Mouse (Mus musculus): ENCODE data around the gene Ddx54. TPM values are rescaled to one million over a fixed set of nuclear protein-coding genes. Genes with fewer than 3 reads are reported as not detected.
A peak's percentile ranks its signal among the peaks of the same experiment; 100 is the strongest.

Ddx54 gene
- total RNA-seq, 2 experiments from 2014 or later: 27.1 to 28.3 TPM

GRCm38 (mm10) chr5:120634131-120634530, 21.6 kb downstream of the Ddx54 start, which contains the start of gene Cfap73:
Gene Cfap73, minus strand, starts transcription at chr5:120634235.
- peak in 1 of 2 experiments; percentile 32 for DNase-seq
- intact Hi-C loops (cut with DNase I): no loop called here

DNA sequence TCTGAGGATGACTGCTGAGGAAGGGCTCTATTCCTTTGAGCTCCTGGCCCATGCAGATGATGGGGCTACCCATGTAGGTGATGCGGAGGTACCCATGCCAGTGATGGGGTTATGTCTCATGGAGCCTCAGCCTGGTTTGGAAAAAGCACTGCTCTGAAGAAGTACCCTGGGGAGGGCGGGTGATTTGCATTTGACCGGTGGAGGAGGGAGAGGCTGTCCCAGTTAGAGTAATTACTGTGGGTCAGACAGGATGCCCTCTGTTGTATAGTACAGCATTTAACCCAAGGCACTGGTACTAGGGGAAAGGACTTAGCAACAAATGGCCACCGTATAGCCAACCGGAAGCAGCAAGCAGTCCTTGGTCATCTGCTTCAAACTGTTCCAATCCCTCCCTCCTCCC, 22.3 kb downstream of the Ddx54 start:
- no peak for DNase-seq
- intact Hi-C loops (cut with DNase I): no loop called here

GRCm38 (mm10) chr5:120635633-120636032, 23.1 kb downstream of the Ddx54 start:
- intact Hi-C loops (cut with DNase I): no loop called here
- DNase-seq: no peak

- intact Hi-C loops (cut with DNase I): no loop called here
- no peak for DNase-seq
Measured at GRCm38 (mm10) chr5:120640094-120640493, 27.6 kb downstream of the Ddx54 start.

DNA sequence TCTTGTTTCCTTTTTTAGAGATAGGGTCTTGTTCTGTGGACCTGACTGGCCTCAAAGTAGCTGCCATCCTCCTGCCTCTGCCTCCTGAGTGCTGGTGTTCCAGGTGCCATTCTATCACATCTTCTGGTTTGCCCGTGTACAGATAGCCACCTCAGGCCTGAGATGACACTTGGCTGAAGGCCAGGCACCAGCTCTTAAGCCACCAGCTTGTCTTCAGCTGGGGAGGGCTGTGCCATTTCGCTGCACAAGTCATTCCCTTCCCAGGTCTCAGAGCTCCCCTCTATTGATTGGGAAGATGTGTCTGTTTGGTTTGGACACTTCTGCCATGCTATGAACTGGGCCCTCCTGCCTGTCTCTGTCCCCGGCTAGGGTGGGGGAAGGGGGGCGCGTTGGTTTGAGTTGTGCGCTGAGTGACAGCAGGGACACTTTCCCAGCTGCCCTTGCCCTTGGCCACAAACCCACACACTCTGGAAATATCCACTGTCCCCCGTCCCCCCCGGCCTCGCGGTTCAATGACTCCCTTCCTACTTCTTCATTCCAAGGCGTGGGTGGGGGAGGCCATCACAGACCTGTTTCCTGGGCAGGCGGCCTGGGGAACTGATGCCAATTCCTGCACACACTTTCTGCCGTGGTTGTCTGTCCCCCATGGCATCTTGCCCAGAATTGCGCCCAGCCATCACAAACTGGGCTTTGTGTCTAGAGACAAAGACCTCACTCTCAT, 31.0 kb downstream of the Ddx54 start:
- peak in 1 of 2 experiments; percentile 34 for DNase-seq
- intact Hi-C loops (cut with DNase I): no loop called here

GRCm38 (mm10) chr5:120644227-120644626, 31.7 kb downstream of the Ddx54 start:
- intact Hi-C loops (cut with DNase I): no loop called here
- no peak for DNase-seq

- intact Hi-C loops (cut with DNase I): no loop called here
- DNase-seq: peak in 1 of 2 experiments; percentile 27
Measured at GRCm38 (mm10) chr5:120645851-120646250, 33.3 kb downstream of the Ddx54 start.

GRCm38 (mm10) chr5:120647361-120647760, 34.8 kb downstream of the Ddx54 start:
- DNase-seq: no peak
- intact Hi-C loops (cut with DNase I): no loop called here

- DNase-seq: no peak
- intact Hi-C loops (cut with DNase I): no loop called here
Measured at GRCm38 (mm10) chr5:120647814-120648491, 35.4 kb downstream of the Ddx54 start.

- peak; percentile 44 to 51 for DNase-seq
- intact Hi-C loops (cut with DNase I): no loop called here
Measured at GRCm38 (mm10) chr5:120648569-120649373, 36.2 kb downstream of the Ddx54 start, which contains the start of gene Rasal1. Gene Rasal1, plus strand, starts transcription at chr5:120648812.

- no peak for DNase-seq
- intact Hi-C loops (cut with DNase I): no loop called here
Measured at GRCm38 (mm10) chr5:120649374-120649933, 36.9 kb downstream of the Ddx54 start.

DNA sequence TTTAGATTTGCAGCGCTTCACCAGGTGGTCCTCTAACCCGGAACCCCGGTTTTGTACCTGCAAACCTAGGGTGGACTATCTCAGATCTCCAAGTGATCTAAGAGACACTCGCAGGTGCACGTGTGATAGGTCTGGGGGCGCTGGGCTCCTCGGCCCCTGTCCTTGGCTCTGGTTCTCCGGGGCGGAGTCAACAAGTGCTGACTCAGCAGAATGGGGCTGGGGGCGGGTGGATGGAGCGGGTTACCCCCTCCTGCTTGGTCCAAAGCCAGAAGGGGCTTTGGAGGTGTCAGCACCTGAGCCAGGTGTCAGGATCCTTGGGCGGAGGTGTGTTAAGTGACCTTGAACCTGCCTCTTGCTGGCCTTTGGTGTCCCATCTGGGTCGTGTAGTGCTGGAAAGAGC, 37.4 kb downstream of the Ddx54 start:
- DNase-seq: no peak
- intact Hi-C loops (cut with DNase I): no loop called here

DNA sequence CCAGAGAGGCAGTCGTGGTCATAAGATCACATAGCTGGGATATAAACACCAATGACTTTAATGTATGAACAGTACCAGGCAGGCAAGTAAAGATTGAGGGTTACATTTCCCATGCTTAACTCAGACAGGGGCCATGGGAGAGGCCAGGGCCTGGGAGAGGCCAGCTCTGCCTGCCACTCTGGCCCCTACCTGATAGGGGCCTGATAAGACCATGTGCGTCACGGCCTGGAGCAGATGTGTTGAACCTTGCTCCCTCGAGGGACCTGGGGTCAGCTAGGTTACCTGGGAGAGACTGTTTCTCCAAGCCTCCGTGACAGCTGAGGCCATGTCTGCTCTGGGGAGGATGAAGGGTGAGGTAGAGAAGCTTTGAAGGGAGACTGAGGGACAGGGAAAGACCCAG, 38.7 kb downstream of the Ddx54 start:
- no peak for DNase-seq
- intact Hi-C loops (cut with DNase I): no loop called here

GRCm38 (mm10) chr5:120652915-120653701, 40.6 kb downstream of the Ddx54 start:
- intact Hi-C loops (cut with DNase I): no loop called here
- no peak for DNase-seq

DNA sequence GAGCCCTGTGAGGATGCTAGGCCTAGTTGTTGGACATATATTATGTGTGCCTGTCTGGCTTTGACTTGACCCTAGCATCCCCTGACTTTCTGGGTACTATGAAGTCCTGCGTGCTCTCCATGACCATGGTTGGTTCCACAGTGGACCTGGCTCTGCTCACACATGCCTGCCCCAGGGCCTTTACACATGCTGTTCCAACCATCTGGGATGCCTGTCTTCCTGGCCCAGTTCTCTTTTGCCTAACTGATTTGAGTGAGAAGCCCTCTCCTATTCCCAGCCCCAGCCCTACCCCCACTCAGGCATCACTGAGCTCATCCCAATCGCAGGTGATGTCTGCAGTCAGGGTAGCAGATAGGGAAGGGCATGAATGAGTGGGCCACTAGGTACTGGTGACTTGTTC, 41.3 kb downstream of the Ddx54 start:
- intact Hi-C loops (cut with DNase I): no loop called here
- DNase-seq: no peak

DNA sequence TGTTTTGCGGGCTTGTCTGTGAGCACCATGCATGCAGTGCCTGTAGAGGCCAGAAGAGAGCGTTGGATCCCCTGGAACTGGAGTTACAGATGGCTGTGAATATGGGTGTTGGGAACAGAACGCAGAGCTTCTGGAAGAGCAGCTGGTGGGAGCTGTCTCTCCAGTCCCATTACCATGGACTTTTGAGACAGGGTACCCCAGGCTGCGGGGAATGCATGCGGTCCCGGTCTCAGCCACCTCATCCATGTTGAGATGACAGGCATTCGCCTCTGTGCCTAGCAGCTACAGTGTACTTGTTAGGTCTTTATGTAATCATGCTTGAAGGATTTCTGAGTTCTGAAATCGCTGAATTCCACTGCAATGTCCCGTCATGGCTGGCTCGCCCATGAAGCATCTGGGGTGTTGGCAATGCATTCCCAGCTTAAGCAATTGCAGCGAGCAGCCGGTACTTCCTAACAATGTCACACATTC, 43.8 kb downstream of the Ddx54 start:
- peak; percentile 27 to 55 for DNase-seq
- intact Hi-C loops (cut with DNase I): no loop called here

DNA sequence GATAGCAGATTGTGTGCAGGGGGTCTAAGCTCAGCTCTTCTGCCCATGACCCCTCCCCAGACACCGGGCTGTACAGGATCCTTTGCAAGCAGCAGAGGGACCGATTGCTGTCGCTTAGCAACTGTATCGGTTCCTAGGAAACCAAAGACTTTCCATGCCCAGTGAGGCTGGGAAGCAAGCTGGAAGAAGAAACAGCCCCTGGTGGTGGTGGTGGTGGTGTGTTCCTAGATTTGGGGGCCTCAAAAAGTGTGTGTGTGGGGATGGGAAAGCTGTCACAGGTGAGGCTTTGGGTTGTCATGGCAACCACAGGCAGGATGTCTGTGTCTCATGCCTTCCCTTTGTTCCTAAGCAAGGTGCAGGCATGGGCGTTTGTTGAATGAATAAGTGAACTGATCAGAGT, 48.3 kb downstream of the Ddx54 start:
- intact Hi-C loops (cut with DNase I): no loop called here
- DNase-seq: no peak

- intact Hi-C loops (cut with DNase I): no loop called here
- no peak for DNase-seq
Measured at GRCm38 (mm10) chr5:120664888-120665287, 52.3 kb downstream of the Ddx54 start.

DNA sequence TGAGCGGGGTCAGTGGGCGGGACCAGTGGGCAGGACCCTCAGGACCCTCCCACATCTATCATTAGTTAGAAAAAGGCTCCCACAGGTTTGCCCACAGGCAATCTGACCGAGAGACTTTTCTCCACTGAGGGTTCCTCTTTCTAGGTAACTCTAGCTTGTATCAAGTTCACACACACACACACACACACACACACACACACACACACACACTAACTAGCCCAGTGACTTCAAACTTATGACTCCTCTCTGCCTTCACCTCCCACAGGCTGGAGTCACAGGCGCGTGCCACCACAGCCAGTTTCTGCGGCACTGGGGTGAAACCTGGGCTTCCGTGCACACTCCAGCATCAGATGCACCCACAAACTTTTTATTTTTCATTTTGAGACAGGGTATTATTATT, 56.2 kb downstream of the Ddx54 start:
- intact Hi-C loops (cut with DNase I): no loop called here

DNA sequence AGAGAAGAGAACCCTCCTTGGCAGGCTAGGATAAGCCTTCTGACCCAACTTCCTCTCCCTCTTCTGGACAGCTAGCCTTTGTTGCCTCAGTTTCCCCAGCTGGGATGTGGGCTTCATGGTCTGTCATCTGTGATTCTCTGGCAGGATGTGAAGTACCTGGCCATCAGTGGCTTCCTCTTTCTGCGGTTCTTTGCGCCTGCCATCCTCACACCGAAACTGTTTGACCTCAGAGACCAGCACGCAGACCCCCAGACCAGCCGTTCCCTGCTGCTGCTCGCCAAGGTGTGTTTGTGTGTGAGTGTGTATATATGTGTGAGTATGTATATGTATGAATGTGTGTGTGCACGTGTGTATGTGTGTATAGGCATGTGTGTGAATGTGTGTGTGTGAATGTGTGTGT, 57.6 kb downstream of the Ddx54 start:
- intact Hi-C loops (cut with DNase I): loop anchor here (5.0 kb wide), 1 partner anchor 163 kb away; no protein-coding TSS in a partner anchor
- no peak for DNase-seq

More for the DNA sequence above, 56.2 kb downstream of the Ddx54 start:
- no peak for DNase-seq

All from heart, postnatal 10 days (tissue).